Mouse (Mus musculus): Measurements from ENCODE around the gene Nrg3. TPM values are rescaled to one million over a fixed set of nuclear protein-coding genes. Genes with fewer than 3 reads are reported as not detected.

Gene Nrg3
- 11.9 and 22.3 TPM in 2 replicates for polyA plus RNA-seq (2012; rRNA removed)

- TF ChIP-seq POLR2A (IDR thresholded peaks at IDR 0.05; ENCODE audit: borderline replicate concordance, extremely low read depth, insufficient read depth, insufficient read length, poor library complexity, severe bottlenecking): peak; percentile 61
- peak; percentile 31 for TF ChIP-seq CTCF (IDR thresholded peaks at IDR 0.05; ENCODE audit: borderline replicate concordance, extremely low read depth, insufficient read depth, insufficient read length)
- DNase-seq (ENCODE audit: low read depth): peak; percentile 82
Observed at GRCm38 (mm10) chr14:39472790-39473761, at the start of gene Nrg3. Gene Nrg3, minus strand, starts transcription at chr14:39473088.

GRCm38 (mm10) chr14:39508956-39509355 lies 36.1 kb upstream of the Nrg3 start:
- peak; percentile 7 for DNase-seq (ENCODE audit: low read depth)
- peak; percentile 25; the same call in 1 of the 2 replicates for TF ChIP-seq CTCF (IDR thresholded peaks at IDR 0.05; ENCODE audit: borderline replicate concordance, extremely low read depth, insufficient read depth, insufficient read length)
- no peak for TF ChIP-seq POLR2A (IDR thresholded peaks at IDR 0.05; ENCODE audit: borderline replicate concordance, extremely low read depth, insufficient read depth, insufficient read length, poor library complexity, severe bottlenecking)

DNA sequence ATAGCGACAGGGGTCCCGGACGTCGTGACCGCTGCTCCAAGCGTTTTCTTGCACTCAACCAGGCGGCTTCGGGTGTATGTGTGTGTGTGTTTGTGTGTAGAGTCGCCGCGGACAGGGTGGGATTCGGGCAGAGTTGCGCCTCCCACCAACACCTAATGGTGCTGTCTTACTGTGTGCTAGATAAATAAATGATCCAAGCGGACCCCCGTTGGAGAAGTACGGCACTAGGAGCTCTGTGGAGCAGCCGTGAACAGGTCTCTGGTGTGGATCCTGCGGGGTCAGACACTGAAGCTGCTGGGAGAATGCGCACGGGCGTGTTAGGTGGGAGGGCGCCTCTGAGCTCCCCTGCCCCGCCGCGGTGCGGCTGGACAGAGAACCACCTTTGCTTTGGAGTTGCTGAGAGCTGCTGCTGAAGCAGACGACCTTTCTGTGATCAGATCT lies 903 bp upstream of the Nrg3 start:
- DNase-seq (ENCODE audit: low read depth): peak; percentile 74
- no peak for TF ChIP-seq POLR2A (IDR thresholded peaks at IDR 0.05; ENCODE audit: borderline replicate concordance, extremely low read depth, insufficient read depth, insufficient read length, poor library complexity, severe bottlenecking)
- 0 out of 2 replicates have a peak, but pooled peaks have one; percentile 4 for TF ChIP-seq CTCF (IDR thresholded peaks at IDR 0.05; ENCODE audit: borderline replicate concordance, extremely low read depth, insufficient read depth, insufficient read length)

DNA sequence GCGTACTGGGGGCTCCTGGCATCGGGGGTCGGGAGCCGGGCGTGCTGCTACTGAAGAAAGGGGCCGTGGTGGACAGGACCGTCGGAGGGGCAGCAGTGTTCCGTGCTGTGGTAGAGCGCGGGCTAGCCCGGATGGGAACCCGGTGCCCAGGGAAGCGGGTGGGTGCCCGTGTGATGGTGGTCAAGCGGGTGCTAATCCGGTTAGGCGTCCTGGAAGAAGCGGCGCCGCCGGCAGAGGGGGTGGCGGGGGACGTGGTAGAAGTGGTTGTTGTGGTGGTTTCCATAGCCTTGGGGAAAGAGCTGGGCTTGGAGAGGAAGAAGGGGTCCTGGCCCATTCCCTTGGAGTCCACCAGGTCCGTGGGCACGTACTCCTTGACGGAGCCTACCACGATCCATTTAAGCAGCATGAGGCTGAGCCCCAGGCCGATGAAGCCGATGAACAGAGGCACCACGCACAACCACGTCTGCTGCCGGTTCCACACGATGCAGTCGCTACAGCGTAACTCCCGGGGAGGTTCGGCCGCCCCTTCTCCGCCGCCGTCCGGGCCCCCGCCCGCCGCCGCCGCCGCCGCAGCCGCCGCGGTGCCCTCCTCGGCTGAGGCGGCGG lies 639 bp downstream of the Nrg3 start:
- DNase-seq (ENCODE audit: low read depth): peak; percentile 55
- TF ChIP-seq CTCF (IDR thresholded peaks at IDR 0.05; ENCODE audit: borderline replicate concordance, extremely low read depth, insufficient read depth, insufficient read length) (no peak), POLR2A (IDR thresholded peaks at IDR 0.05; ENCODE audit: borderline replicate concordance, extremely low read depth, insufficient read depth, insufficient read length, poor library complexity, severe bottlenecking) (no peak)

- TF ChIP-seq CTCF (IDR thresholded peaks at IDR 0.05; ENCODE audit: borderline replicate concordance, extremely low read depth, insufficient read depth, insufficient read length): peak; percentile 17; the same call in 1 of the 2 replicates
- no peak for TF ChIP-seq POLR2A (IDR thresholded peaks at IDR 0.05; ENCODE audit: borderline replicate concordance, extremely low read depth, insufficient read depth, insufficient read length, poor library complexity, severe bottlenecking)
- peak; percentile 57 for DNase-seq (ENCODE audit: low read depth)
Observed at GRCm38 (mm10) chr14:39471236-39471981, 1.5 kb downstream of the Nrg3 start.

- TF ChIP-seq POLR2A (IDR thresholded peaks at IDR 0.05; ENCODE audit: borderline replicate concordance, extremely low read depth, insufficient read depth, insufficient read length, poor library complexity, severe bottlenecking) (no peak), CTCF (IDR thresholded peaks at IDR 0.05; ENCODE audit: borderline replicate concordance, extremely low read depth, insufficient read depth, insufficient read length) (no peak)
Observed at GRCm38 (mm10) chr14:39445501-39445900, 27.4 kb downstream of the Nrg3 start.

DNA sequence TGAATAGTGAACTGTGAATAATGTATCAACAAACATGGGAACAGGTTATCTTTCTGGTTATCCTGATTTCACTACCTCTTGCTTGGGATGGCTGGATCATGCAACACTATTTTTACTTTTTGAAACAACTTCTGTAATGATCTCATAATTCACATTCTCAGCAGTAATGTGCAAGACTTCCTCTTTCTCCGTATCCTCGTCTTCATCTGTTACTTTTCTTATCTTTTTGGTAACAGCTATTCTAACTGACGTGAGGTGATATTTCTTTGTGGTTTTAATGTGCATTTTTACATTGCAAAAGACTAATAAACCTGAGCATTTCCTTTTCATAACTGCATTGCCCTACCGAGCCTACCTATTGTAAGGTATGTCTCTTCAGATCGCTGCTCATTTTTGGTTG lies 44.4 kb downstream of the Nrg3 start:
- TF ChIP-seq CTCF (IDR thresholded peaks at IDR 0.05; ENCODE audit: borderline replicate concordance, extremely low read depth, insufficient read depth, insufficient read length): no peak
- no peak for TF ChIP-seq POLR2A (IDR thresholded peaks at IDR 0.05; ENCODE audit: borderline replicate concordance, extremely low read depth, insufficient read depth, insufficient read length, poor library complexity, severe bottlenecking)
- no peak for DNase-seq (ENCODE audit: low read depth)

More at GRCm38 (mm10) chr14:39445501-39445900, 27.4 kb downstream of the Nrg3 start:
- no peak for DNase-seq (ENCODE audit: low read depth)

DNA sequence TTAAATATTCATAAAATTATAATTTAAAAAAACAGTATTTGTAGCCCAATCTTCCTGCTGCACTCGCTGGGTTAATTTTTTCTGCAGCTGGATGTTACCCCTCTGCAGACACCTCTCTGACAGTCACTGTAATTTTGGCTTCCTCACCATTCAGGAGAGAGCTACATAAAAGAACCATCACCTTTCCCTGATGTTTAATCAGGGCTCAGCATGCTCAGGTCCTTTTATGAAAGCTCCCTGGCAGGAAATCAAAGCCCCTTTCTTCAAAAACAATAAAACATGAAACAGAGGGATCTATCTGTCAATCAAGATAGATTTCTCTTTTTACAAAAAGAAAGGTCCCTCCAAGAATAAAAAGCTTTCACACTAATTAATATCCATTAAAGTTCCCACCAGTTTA lies 51.0 kb downstream of the Nrg3 start:
- DNase-seq (ENCODE audit: low read depth): peak; percentile 66
- TF ChIP-seq POLR2A (IDR thresholded peaks at IDR 0.05; ENCODE audit: borderline replicate concordance, extremely low read depth, insufficient read depth, insufficient read length, poor library complexity, severe bottlenecking): no peak
- no peak for TF ChIP-seq CTCF (IDR thresholded peaks at IDR 0.05; ENCODE audit: borderline replicate concordance, extremely low read depth, insufficient read depth, insufficient read length)

DNA sequence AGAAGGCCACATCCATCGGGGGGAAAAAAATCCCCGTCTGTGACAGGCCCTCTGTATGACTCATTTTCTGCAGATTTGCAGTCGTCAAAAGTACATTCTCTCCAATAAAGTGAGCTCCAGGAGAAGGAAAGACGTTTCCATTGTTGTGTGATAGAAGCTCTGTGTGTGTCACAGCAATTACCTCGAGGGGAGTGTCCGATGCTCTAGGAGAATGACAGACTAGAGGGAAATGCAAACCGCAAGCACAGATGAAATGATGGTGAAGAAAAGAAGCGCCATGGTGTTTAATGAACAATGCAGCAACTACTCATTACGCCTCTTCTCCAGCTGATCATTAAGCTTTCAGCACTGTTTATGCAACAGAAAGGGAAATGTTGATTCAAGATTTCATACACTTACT lies 59.6 kb downstream of the Nrg3 start:
- peak; percentile 71 for DNase-seq (ENCODE audit: low read depth)
- no peak for TF ChIP-seq CTCF (IDR thresholded peaks at IDR 0.05; ENCODE audit: borderline replicate concordance, extremely low read depth, insufficient read depth, insufficient read length)
- no peak for TF ChIP-seq POLR2A (IDR thresholded peaks at IDR 0.05; ENCODE audit: borderline replicate concordance, extremely low read depth, insufficient read depth, insufficient read length, poor library complexity, severe bottlenecking)

DNA sequence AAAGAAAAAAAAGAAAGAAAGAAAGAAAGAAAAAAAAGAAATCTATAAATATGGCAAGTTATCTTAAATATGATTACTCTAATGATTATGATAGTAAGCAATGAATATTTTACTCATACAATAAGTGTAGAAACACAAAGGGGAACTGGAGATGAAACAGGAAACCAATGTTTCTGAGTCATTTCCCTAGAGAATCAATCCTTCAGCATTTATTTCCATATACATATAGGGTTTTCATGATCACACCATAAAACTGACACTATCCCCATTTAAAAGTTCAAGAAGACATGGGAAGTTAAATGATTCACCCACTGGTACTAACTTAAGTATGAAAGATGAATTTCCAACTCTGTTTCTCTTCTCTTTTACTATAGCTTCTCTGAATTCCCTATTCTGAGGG lies 86.0 kb downstream of the Nrg3 start:
- DNase-seq (ENCODE audit: low read depth): no peak
- TF ChIP-seq CTCF (IDR thresholded peaks at IDR 0.05; ENCODE audit: borderline replicate concordance, extremely low read depth, insufficient read depth, insufficient read length) (no peak), POLR2A (IDR thresholded peaks at IDR 0.05; ENCODE audit: borderline replicate concordance, extremely low read depth, insufficient read depth, insufficient read length, poor library complexity, severe bottlenecking) (no peak)

GRCm38 (mm10) chr14:39381321-39381720 lies 91.6 kb downstream of the Nrg3 start:
- no peak for TF ChIP-seq POLR2A (IDR thresholded peaks at IDR 0.05; ENCODE audit: borderline replicate concordance, extremely low read depth, insufficient read depth, insufficient read length, poor library complexity, severe bottlenecking)
- TF ChIP-seq CTCF (IDR thresholded peaks at IDR 0.05; ENCODE audit: borderline replicate concordance, extremely low read depth, insufficient read depth, insufficient read length): no peak
- DNase-seq (ENCODE audit: low read depth): no peak

Measured in brain, embryonic 14.5 days (tissue).